Mouse (Mus musculus) embryonic fibroblast, embryonic 13.5 days (primary cell): ENCODE results near the gene Cdpf1.

Experiments
- CTCF ChIP-seq: IDR thresholded peaks from 2 replicates; pipeline ENCODE4 v1.5.1; 2011; ENCODE audit warnings: mild to moderate bottlenecking, control low read depth, low read length, moderate library complexity, borderline replicate concordance; ENCODE audit not compliant: insufficient read depth
- POLR2A ChIP-seq: IDR thresholded peaks from 2 replicates; pipeline ENCODE4 v1.6.1; 2011; ENCODE audit warnings: low read depth, mild to moderate bottlenecking, control low read depth, low read length, moderate library complexity

DNA sequence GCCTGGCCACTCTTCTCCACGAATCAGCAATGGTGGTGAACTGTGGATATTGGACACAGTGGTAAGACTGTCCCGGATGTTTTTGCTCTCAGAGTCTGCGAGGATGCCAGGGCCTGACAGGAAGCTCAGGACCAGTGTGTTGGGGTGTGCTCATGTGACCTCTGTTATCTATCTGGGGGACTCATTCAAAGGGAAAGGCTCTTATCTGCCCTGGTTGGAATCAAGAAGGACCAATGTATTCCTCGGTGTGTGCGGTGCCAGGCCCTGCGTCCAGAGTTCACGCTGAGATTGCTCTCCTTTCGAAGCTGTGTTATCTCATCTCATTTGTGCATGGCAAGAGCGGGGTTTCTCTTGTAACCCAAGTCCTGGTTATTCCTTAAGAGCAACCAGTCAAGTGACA is 37.1 kb downstream of the Cdpf1 start:
- no peak for TF ChIP-seq CTCF
- TF ChIP-seq POLR2A: no peak
